Mouse (Mus musculus) heart, embryonic 14.5 days (tissue): Measurements from ENCODE around the gene Dner. TPM values are rescaled to one million over a fixed set of nuclear protein-coding genes. Genes with fewer than 3 reads are reported as not detected.

Experiments
- ATAC-seq: fragments of 200-750 bp; cut with Nextera tagmentation; 2 replicates; pipeline ENCODE4 v1.8.0; 2017; ENCODE audit warnings: low read depth, moderate TSS enrichment; ENCODE audit not compliant: insufficient number of reproducible peaks, insufficient read depth, low FRiP score
- H3K27ac ChIP-seq, 2 experiments: fragments of 200-500 bp in 1 of 2; fragments of 300-500 bp in 1 of 2; sonication (generic) in 1 of 2; replicated peaks in 1 of 2; 2 replicates each; pipeline ENCODE4 v1.5.1; 2012 to 2014; ENCODE audit warnings: low read depth in 2 of 2, low read length in 2 of 2, control low read depth in 1 of 2, mild to moderate bottlenecking in 1 of 2, mixed read lengths in 1 of 2; ENCODE audit not compliant: control insufficient read depth in 1 of 2, insufficient read depth in 1 of 2
- H3K27me3 ChIP-seq: fragments of 300-500 bp; sonication (generic); 2 replicates; pipeline ENCODE4 v1.6.1; 2014; ENCODE audit warnings: mild to moderate bottlenecking, low read length, control low read depth; ENCODE audit not compliant: control insufficient read depth, insufficient read depth
- H3K36me3 ChIP-seq: fragments of 300-500 bp; sonication (generic); 2 replicates; pipeline ENCODE4 v1.6.1; 2014; ENCODE audit warnings: mild to moderate bottlenecking, control low read depth, low read length, mixed read lengths; ENCODE audit not compliant: control insufficient read depth, insufficient read depth
- H3K4me1 ChIP-seq, 2 experiments: fragments of 200-500 bp in 1 of 2; fragments of 300-500 bp in 1 of 2; sonication (generic) in 1 of 2; 2 replicates each; pipeline ENCODE4 v1.6.1; 2012 to 2014; ENCODE audit warnings: low read length in 2 of 2, control low read depth in 1 of 2, mixed read lengths in 1 of 2; ENCODE audit not compliant: control insufficient read depth in 2 of 2, insufficient read depth in 2 of 2
- H3K4me2 ChIP-seq: fragments of 300-500 bp; sonication (generic); 2 replicates; pipeline ENCODE4 v1.6.1; 2014; ENCODE audit warnings: mild to moderate bottlenecking, low read length
- H3K4me3 ChIP-seq, 2 experiments: fragments of 200-500 bp in 1 of 2; fragments of 300-500 bp in 1 of 2; sonication (generic) in 1 of 2; 2 replicates each; pipeline ENCODE4 v1.5.1; 2012 to 2014; ENCODE audit warnings: low read length in 2 of 2, mild to moderate bottlenecking in 2 of 2, control low read depth in 1 of 2, low read depth in 1 of 2, moderate library complexity in 1 of 2; ENCODE audit not compliant: control insufficient read depth in 1 of 2, insufficient read depth in 1 of 2
- H3K9ac ChIP-seq: fragments of 300-500 bp; sonication (generic); 2 replicates; pipeline ENCODE4 v1.6.1; 2014; ENCODE audit warnings: mild to moderate bottlenecking, low read length
- H3K9me3 ChIP-seq: fragments of 300-500 bp; sonication (generic); 2 replicates; pipeline ENCODE4 v1.6.1; 2016; ENCODE audit warnings: low read length, control low read depth; ENCODE audit not compliant: control insufficient read depth
- WGBS: fragments of 180-500 bp; shearing (Covaris S2); extraction: QIAGEN DNeasy Blood & Tissue Kit; methylation state at CpG from one replicate; pipeline ENCODE4 v1.1.7; 2014; 5-methylcytosine and 5-hydroxymethylcytosine counted together
- polyA plus RNA-seq: library from polyadenylated mRNA; unstranded; fragments of >200 nt; fragmentation: Nextera tagmentation; extraction: Ambion mirVana; gene quantifications from 2 replicates; pipeline ENCODE4 v1.2.1, GENCODE M21; 2014

The Dner gene
- polyA plus RNA-seq, 1 experiment from 2014 or later: 0.85 TPM

- Histone ChIP-seq H3K27me3 (no peaks in the 10 kb centered on the region), H3K36me3 (no peaks in the 10 kb centered on the region), H3K4me1 (no peaks in the 10 kb centered on the region), H3K4me3 (no peak overlapping the region), H3K9me3 (no peaks in the 10 kb centered on the region), H3K9ac (no peak overlapping the region), H3K4me2 (no peak overlapping the region), H3K27ac (no peak overlapping the region)
- ATAC-seq: no peak
- 69% methylated on average over 3 of the region's 3 CpGs for WGBS
These were observed 299.2 kb downstream of the Dner start for GRCm38 (mm10) chr1:84396787-84397186.

DNA sequence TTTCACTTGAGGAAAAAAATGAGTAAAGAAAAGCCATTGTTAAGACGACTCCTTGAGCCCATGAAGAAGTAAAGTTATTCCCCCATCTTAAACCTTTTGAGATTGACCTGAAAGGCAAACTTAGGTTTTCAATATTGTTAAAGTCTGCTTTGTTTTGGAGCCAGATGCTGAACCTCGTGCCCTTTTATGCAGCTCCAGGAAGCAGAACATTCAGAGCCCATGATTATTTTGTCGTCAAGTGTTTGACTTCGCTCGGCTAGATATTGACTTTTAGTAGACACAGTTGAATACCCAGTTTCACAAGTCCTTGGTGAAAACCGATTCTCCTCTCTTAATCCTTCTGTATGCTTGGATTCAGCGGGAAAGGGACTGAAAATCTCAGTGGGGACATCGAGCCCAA is 300.1 kb downstream of the Dner start:
- WGBS: 80% methylated on average over 8 of the region's 8 CpGs
- no peak overlapping the region for H3K4me3 ChIP-seq
- H3K36me3 ChIP-seq: no peaks in the 10 kb centered on the region
- ATAC-seq: no peak
- no peaks in the 10 kb centered on the region for H3K9me3 ChIP-seq
- H3K4me1 ChIP-seq: no peaks in the 10 kb centered on the region
- H3K27ac ChIP-seq: no peak overlapping the region
- H3K9ac ChIP-seq: no peak overlapping the region
- no peak overlapping the region for H3K4me2 ChIP-seq
- H3K27me3 ChIP-seq: no peaks in the 10 kb centered on the region

DNA sequence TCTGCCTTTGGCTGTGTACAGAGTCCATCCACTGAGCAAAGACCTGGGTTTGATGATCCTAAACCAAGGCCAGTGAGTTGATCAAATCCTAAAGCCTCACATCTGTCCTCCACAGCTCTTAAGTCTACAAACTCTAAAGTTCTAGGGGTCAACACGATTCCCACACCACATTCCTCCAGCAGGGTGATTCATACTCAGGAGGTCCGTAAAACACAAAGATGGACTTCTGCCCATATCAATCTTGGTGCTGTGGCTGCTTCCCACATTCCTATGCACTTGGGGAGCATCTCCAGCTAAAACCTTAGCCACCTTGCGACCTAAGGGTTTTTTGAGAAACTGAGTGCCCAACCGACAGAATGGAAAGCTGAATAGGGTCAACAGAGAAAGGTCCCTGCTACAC is 305.1 kb downstream of the Dner start:
- no peak overlapping the region for H3K27ac ChIP-seq
- no peak for ATAC-seq

DNA sequence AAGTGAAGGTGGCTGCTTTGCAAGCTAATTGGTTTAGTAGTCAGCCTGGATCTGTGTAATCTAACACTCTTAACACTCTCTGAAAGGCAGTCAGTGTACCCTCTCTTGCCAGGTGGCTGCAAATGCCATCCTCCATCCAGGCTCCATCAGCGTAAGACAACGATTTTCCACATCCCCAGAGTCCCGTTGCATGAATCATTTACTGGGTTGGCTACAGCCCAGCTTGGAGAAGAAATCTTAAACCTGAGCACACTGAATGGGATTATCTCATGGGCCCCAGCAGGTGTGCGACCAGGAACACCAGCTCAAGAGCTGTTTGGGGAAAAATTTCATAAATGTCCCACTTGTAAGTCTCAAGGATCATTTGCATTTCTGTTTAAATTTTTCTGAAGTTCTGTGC is 308.4 kb downstream of the Dner start:
- Histone ChIP-seq H3K4me3 (no peak overlapping the region), H3K27me3 (no peaks in the 10 kb centered on the region), H3K4me2 (no peak overlapping the region), H3K27ac (no peak overlapping the region), H3K9me3 (no peaks in the 10 kb centered on the region), H3K9ac (no peak overlapping the region), H3K4me1 (no peaks in the 10 kb centered on the region), H3K36me3 (no peaks in the 10 kb centered on the region)
- 75% methylated on average over 4 of the region's 4 CpGs for WGBS
- ATAC-seq: no peak

More for the DNA sequence above, 305.1 kb downstream of the Dner start:
- H3K4me3 ChIP-seq: no peak overlapping the region
- H3K36me3 ChIP-seq: no peaks in the 10 kb centered on the region
- no peaks in the 10 kb centered on the region for H3K9me3 ChIP-seq
- no peaks in the 10 kb centered on the region for H3K4me1 ChIP-seq
- H3K27me3 ChIP-seq: no peaks in the 10 kb centered on the region
- H3K9ac ChIP-seq: no peak overlapping the region
- no peak overlapping the region for H3K4me2 ChIP-seq
- WGBS: 76% methylated on average over 4 of the region's 4 CpGs

- H3K4me1 ChIP-seq: no peaks in the 10 kb centered on the region
- no peak overlapping the region for H3K9ac ChIP-seq
- no peaks in the 10 kb centered on the region for H3K9me3 ChIP-seq
- no peak overlapping the region for H3K4me2 ChIP-seq
- no peak for ATAC-seq
- no peaks in the 10 kb centered on the region for H3K36me3 ChIP-seq
- 71% methylated on average over 8 of the region's 8 CpGs for WGBS
- H3K27me3 ChIP-seq: no peaks in the 10 kb centered on the region
- no peak overlapping the region for H3K4me3 ChIP-seq
- no peak overlapping the region for H3K27ac ChIP-seq
These were observed 309.4 kb downstream of the Dner start for GRCm38 (mm10) chr1:84386481-84387146.

DNA sequence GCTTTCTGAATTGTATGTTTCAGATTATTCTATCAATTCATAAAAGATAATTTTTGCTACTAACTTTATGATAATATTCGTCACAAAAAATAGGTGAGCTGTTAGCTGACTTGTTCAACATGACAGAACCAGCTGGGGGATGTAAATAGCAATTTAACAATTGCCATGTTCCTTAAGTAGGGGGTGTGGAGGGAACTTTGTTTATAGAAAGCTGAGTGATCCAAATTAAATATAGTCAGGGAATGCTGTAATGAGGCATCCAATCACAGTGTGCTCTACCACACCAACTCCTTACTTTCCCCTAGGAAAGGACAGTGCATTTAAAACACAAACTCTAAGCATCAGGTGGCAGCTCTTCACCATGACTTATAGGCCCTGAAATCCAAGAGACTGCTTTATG is 313.3 kb downstream of the Dner start:
- no peak overlapping the region for H3K27ac ChIP-seq
- no peak overlapping the region for H3K9ac ChIP-seq
- H3K36me3 ChIP-seq: no peaks in the 10 kb centered on the region
- WGBS: 63% methylated on average over 1 of the region's 1 CpGs
- no peak overlapping the region for H3K4me3 ChIP-seq
- no peaks in the 10 kb centered on the region for H3K9me3 ChIP-seq
- no peaks in the 10 kb centered on the region for H3K27me3 ChIP-seq
- H3K4me1 ChIP-seq: no peaks in the 10 kb centered on the region
- no peak for ATAC-seq
- no peak overlapping the region for H3K4me2 ChIP-seq

DNA sequence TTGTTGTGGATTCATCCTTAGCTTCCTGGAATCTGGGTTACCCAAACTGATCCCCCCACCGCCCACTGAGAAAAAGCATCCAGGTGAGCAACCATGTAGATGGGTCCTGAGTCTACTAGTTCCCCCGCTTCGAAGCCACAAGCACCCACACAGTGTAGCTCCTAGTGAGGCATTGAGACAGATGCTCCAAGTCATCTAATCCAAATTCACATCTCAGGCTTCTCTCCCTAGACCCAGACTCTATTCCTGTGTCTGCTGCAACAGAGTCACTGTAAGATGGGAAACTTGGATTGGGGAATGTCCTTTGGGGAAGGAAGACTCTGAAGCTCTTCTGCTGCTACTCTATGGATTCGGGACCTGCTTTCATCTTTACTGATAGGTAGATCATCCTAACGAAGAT is 314.0 kb downstream of the Dner start:
- ATAC-seq: no peak
- 93% methylated on average over 5 of the region's 5 CpGs for WGBS
- no peak overlapping the region for H3K4me2 ChIP-seq
- H3K36me3 ChIP-seq: no peaks in the 10 kb centered on the region
- H3K27ac ChIP-seq: no peak overlapping the region
- no peak overlapping the region for H3K4me3 ChIP-seq
- no peak overlapping the region for H3K9ac ChIP-seq
- no peaks in the 10 kb centered on the region for H3K9me3 ChIP-seq
- H3K27me3 ChIP-seq: no peaks in the 10 kb centered on the region
- H3K4me1 ChIP-seq: no peaks in the 10 kb centered on the region

DNA sequence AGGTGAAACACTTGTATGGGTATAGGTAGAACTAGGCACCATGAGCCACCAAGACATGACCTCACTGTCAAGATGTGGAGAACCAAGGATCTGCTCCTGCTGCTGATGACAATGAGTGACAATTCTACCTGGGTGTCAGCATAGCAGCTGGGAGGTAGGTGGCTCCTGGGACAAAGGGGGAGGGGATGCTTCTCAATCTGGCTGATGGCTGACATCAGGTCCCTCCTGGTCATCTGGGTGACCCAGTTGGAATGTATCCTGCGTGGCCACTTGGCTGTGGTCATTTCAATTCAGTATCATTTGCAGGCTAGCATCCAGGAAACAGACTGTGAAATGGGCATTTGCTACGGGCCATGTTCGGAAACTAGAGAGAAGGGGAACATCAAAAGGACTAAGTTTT is 315.1 kb downstream of the Dner start:
- Histone ChIP-seq H3K4me3 (no peak overlapping the region), H3K4me2 (no peak overlapping the region), H3K36me3 (no peaks in the 10 kb centered on the region), H3K9ac (no peak overlapping the region), H3K4me1 (no peaks in the 10 kb centered on the region), H3K9me3 (no peaks in the 10 kb centered on the region), H3K27me3 (no peaks in the 10 kb centered on the region), H3K27ac (no peak overlapping the region)
- WGBS: 79% methylated on average over 3 of the region's 3 CpGs
- ATAC-seq: no peak
